Comparison of ENCODE assay signal across 8 mouse cellular contexts in genomic region chr2:174851525-174852330, GRCm38 (mm10).
DNase-seq lines count a peak whose midpoint lies in the region; ATAC-seq and TF ChIP-seq lines count a peak whose summit lies in the region.
"Had no signal": no experiment of that assay in that cellular context is flagged by ENCODE, and none has a peak within 500 bp of the region (broad histone marks: within the 10 kb centered on the region; RNA-seq: fewer than 3 reads in every experiment).

No protein-coding gene starts in this region.

- H3K27ac ChIP-seq in kidney, adult 2 months (ENCODE audit: insufficient read depth, low read depth, low read length): no peak overlapping the region
- H3K27ac ChIP-seq in limb, embryonic 11.5 days (replicated peaks; ENCODE audit: low read depth, low read length): peak overlapping the region; percentile 85
- H3K27ac ChIP-seq in midbrain, embryonic 16.5 days (ENCODE audit: low read length): 0 out of 2 replicates have a peak overlapping the region, but pooled peaks have one; percentile 1
- H3K27ac ChIP-seq: macrophage had no signal

- H3K4me3 ChIP-seq in kidney, adult 2 months (ENCODE audit: insufficient read depth, low read depth, low read length): no peak overlapping the region
- H3K4me3 ChIP-seq in limb, embryonic 11.5 days (ENCODE audit: low read depth, low read length): no peak overlapping the region
- H3K4me3 ChIP-seq in midbrain, embryonic 16.5 days (ENCODE audit: low read depth, low read length): no peak overlapping the region

- peak overlapping the region; percentile 35; the same call in 1 of the 2 replicates for H3K9ac ChIP-seq in limb, embryonic 11.5 days (ENCODE audit: low read length)
- no peak overlapping the region for H3K9ac ChIP-seq in midbrain, embryonic 16.5 days (ENCODE audit: low read depth, low read length)

- peak; percentile 71 for DNase-seq in adrenal gland, adult 2 months
- peak; percentile 86 for DNase-seq in embryo, embryonic 11 days
- DNase-seq in heart, adult 18-20 months: peak; percentile 46 to 84
- peak; percentile 66 for DNase-seq in kidney, adult 2 months
- peak; percentile 96 for DNase-seq in limb, embryonic 11.5 days (ENCODE audit: low spot score)
- peak; percentile 62 to 85 for DNase-seq in spleen, postnatal 4 days (ENCODE audit: low spot score in 2 of 2)

- no peaks in the 10 kb centered on the region for H3K27me3 ChIP-seq in kidney, adult 2 months (replicated peaks; ENCODE audit: control insufficient read depth, insufficient read depth, low read length)
- no peaks in the 10 kb centered on the region for H3K27me3 ChIP-seq in limb, embryonic 11.5 days (ENCODE audit: control insufficient read depth, insufficient read depth, low read length)
- H3K27me3 ChIP-seq in midbrain, embryonic 16.5 days (ENCODE audit: control insufficient read depth, insufficient read depth, low read depth, low read length): no peaks in the 10 kb centered on the region

- WGBS in kidney, adult 2 months: 26% methylated on average over 22 of the region's 22 CpGs
- 14% methylated on average over 22 of the region's 22 CpGs for whole genome bisulfite sequencing in limb, embryonic 11.5 days
- 21% methylated on average over 22 of the region's 22 CpGs for WGBS in midbrain, embryonic 16.5 days

- ATAC-seq in limb, embryonic 11.5 days (ENCODE audit: insufficient number of reproducible peaks, low FRiP score, low TSS enrichment, low read depth): peak; percentile 72
- peak; percentile 62 for ATAC-seq in midbrain, embryonic 16.5 days

- no peaks in the 10 kb centered on the region for H3K36me3 ChIP-seq in kidney, adult 2 months (ENCODE audit: control insufficient read depth, insufficient read depth, low read length)
- H3K36me3 ChIP-seq in limb, embryonic 11.5 days (ENCODE audit: control insufficient read depth, insufficient read depth, low read length): no peaks in the 10 kb centered on the region
- H3K36me3 ChIP-seq in midbrain, embryonic 16.5 days (ENCODE audit: control insufficient read depth, insufficient read depth, low read length): no peaks in the 10 kb centered on the region

- no peak for TF ChIP-seq POLR2A in kidney, adult 2 months (IDR thresholded peaks at IDR 0.05; ENCODE audit: low read depth, low read length)

- no peaks in the 10 kb centered on the region for H3K9me3 ChIP-seq in limb, embryonic 11.5 days (ENCODE audit: control insufficient read depth, low read length)
- no peaks in the 10 kb centered on the region for H3K9me3 ChIP-seq in midbrain, embryonic 16.5 days (replicated peaks; ENCODE audit: control insufficient read depth, low read length, poor library complexity, severe bottlenecking)

- H3K4me2 ChIP-seq in limb, embryonic 11.5 days (ENCODE audit: low read depth, severe bottlenecking): no peak overlapping the region
- H3K4me2 ChIP-seq in midbrain, embryonic 16.5 days (ENCODE audit: low read length): no peak overlapping the region

- no peaks in the 10 kb centered on the region for H3K4me1 ChIP-seq in kidney, adult 2 months (ENCODE audit: control insufficient read depth, insufficient read depth, low read length)
- peaks cover 23% of the 10 kb centered on the region for H3K4me1 ChIP-seq in limb, embryonic 11.5 days (ENCODE audit: control insufficient read depth, insufficient read depth, low read length)
- H3K4me1 ChIP-seq in midbrain, embryonic 16.5 days (ENCODE audit: control insufficient read depth, insufficient read depth, low read length): peaks cover 13% of the 10 kb centered on the region

- peak; percentile 85 for TF ChIP-seq CTCF in kidney, adult 2 months (conservative IDR thresholded peaks at IDR 0.05; ENCODE audit: insufficient read depth, insufficient read length, low read depth, low read length)
